Mouse (Mus musculus): Measurements from ENCODE around the gene Tmem132c.

DNA sequence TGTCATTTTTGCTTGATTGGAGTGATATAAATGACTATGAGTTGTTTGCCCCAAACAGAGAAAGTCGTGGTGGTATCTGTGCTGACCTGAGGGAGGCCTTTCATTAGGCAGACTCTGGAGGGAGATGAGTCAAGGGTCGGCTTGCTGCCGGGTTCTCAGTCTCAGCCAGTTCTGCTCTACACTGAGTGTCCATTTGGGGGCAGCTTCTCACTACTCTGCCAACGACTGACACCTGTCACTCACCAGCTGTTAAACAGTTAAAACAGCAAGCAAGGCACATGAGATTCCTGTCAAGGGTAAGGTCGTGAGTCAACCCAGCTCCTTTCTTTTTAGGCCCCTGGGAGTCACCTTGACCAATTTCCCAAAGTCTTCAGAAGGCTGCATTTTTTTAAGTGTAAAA, 350.8 kb downstream of the Tmem132c start:
- no peak for TF ChIP-seq POLR2A (IDR thresholded peaks at IDR 0.05; ENCODE audit: low read depth, low read length)
- no peak for TF ChIP-seq CTCF (IDR thresholded peaks at IDR 0.05; ENCODE audit: extremely low read depth, insufficient read depth, insufficient read length, insufficient replicate concordance)
